Mouse (Mus musculus): ENCODE results near the gene Erbb4.

DNA sequence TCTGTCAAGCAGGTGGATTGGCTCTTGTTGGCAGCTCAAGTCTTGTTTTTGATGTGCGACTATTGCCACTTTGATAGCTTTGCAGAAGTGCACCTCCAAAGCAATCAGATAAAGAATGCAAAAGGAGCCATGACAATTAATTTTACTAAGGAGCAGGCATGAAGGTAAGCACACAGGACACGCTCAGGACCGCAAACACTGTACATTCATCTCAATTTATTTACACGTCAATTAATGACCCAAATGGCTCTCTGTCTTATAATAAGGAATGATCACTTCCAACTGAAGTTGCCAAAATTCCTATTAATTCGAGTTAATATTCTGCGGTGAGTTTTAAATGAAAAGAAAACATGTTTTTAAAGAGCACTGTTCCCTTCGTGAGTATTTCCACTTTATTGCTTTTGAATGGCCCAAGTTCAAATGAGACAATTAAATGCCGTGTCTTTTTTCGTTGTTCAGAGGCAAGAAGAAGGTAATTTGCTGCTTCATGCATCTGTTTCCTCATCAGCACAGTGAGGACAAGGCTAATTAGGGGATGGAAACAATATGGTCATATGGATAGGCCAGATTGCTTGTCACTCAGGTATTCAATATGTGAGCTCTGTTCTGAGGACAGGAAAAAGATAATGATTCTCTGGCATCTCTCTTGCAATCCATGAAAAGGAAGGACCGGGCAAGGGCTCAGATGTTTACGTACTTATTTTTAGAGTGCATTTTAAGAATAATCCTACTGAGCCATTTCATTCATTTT, 61.5 kb downstream of the Erbb4 start:
- no peak for TF ChIP-seq EP300 (IDR thresholded peaks at IDR 0.05)
- TF ChIP-seq CTCF (IDR thresholded peaks at IDR 0.05), result no peak

Measured in lung, postnatal 0 days (tissue).